Mouse (Mus musculus) embryo, embryonic 11 days (tissue): ENCODE measurements around the gene Frmd4b.

Experiments used
- DNase-seq: peaks from one replicate; pipeline ENCODE4 v3.0.0-alpha.2; 2015

Frmd4b gene

DNA sequence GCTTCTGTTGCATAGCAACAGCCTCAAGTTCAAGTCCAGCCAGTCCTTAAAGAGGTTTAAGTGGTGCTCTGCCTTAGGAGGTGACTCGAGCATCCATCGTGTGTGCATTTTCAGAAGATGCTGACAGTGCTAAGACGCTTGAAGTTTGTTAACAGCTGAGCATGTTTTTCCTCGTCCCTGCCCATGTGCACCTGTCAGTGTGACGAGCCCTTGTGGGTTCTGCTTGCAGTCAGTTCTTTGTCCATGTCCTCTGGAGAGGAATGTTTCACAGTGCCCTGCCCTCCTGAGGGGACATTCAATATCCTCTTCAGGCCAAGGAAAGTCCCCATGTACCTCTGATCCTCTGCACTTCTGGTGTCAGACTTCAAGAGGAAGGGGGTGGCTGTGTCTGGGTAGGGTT is 377.2 kb downstream of the Frmd4b start:
- no peak for DNase-seq

DNA sequence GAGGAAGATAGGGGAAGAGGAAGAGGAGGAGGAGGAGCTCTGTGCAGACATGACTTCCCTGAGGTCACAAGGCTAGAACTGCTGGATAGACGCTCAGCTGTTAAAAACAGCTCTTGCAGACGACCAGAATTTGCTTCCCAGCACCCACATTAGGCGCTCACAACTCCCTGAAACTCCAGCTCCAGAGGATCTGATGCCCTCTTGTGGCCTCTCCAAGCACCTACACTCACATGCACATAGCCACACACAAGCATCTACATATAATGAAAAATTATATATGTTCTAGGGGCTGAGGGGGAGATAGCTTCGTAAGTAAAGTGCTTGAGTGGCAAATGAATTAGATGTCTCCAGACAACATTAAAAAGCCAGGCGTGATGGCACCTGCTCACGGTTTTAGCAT is 378.0 kb downstream of the Frmd4b start:
- DNase-seq: no peak
